Mouse (Mus musculus): ENCODE measurements around the gene Gm20532. TPM values are rescaled to one million over a fixed set of nuclear protein-coding genes. Genes with fewer than 3 reads are reported as not detected.
A peak's percentile ranks its signal among the peaks of the same experiment; 100 is the strongest.

Gene Gm20532
- total and polyA plus RNA-seq, 3 experiments: 0.15 TPM; not detected in 2

DNA sequence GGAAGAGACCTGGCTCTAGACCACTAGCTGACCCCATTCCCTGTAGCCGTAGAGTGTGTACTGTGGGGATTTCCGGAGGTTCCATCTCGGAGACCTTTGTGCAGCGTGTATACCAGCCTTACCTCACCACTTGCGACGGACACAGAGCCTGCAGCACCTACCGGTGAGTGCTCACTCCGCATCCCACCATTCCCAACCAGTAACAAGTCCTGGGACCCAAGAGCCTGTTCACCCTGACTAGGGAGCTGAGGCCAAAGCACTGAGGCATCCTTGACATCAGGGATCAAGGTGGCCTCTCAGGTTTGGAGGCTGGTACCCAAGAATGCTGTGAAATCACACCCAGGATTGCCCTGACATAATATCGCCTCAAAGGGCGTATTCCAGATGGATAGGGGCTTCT is 2.8 kb downstream of the Gm20532 start:
- Histone ChIP-seq H3K4me3 (ENCODE audit: control insufficient read depth in 1 of 2, insufficient read depth in 1 of 2, low read depth in 2 of 2, low read length in 2 of 2) (no peak overlapping the region), H3K27me3 (ENCODE audit: control insufficient read depth in 1 of 2, insufficient read depth in 2 of 2, low read length in 2 of 2) (no peaks in the 10 kb centered on the region), H3K9me3 (replicated peaks; ENCODE audit: insufficient read depth, low read length) (no peaks in the 10 kb centered on the region), H3K79me2 (ENCODE audit: control insufficient read depth, insufficient read depth, low read length, poor library complexity) (no peaks in the 10 kb centered on the region; the same call in 1 of the 2 replicates), H3K9ac (ENCODE audit: control insufficient read depth, low read depth, low read length, poor library complexity, severe bottlenecking) (no peak overlapping the region), H3K4me1 (ENCODE audit: control insufficient read depth in 1 of 2, insufficient read depth in 2 of 2, low read length in 2 of 2) (peaks cover 0 to 12% of the 10 kb centered on the region in 2 experiments; a peak in 2 of 4 replicates), H3K27ac (ENCODE audit: control insufficient read depth, low read depth, low read length) (no peak overlapping the region), H3K36me3 (ENCODE audit: control insufficient read depth in 1 of 2, insufficient read depth in 2 of 2, low read length in 2 of 2) (peaks cover 0 to 9% of the 10 kb centered on the region in 2 experiments; a peak in 2 of 4 replicates)
- TF ChIP-seq MAFK (IDR thresholded peaks at IDR 0.05; ENCODE audit: borderline replicate concordance, low read depth, low read length) (no peak), TAL1 (IDR thresholded peaks at IDR 0.05; ENCODE audit: low read length) (no peak), ZNF384 (IDR thresholded peaks at IDR 0.05; ENCODE audit: low read depth, low read length) (no peak)
- DNase-seq (ENCODE audit: low read depth, low spot score): no peak

DNA sequence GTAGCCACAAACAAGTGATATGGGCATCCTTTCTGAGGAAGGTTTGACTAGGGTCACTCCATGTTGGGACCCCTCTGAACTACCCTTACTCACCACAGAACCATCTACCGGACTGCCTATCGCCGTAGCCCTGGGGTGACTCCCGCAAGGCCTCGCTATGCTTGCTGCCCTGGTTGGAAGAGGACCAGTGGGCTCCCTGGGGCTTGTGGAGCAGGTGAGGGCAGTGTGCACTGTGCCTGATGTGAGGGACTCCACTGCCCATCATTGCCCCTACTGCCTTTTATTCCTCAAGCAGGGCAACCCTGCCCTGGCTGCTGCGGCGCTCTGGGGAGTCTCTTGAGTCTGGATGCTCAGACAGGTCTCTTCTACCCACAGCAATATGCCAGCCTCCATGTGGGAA is 3.8 kb downstream of the Gm20532 start:
- peaks cover 0 to 12% of the 10 kb centered on the region in 2 experiments; a peak in 2 of 4 replicates for H3K4me1 ChIP-seq (ENCODE audit: control insufficient read depth in 1 of 2, insufficient read depth in 2 of 2, low read length in 2 of 2)
- H3K27me3 ChIP-seq (ENCODE audit: control insufficient read depth in 1 of 2, insufficient read depth in 2 of 2, low read length in 2 of 2): no peaks in the 10 kb centered on the region
- no peak overlapping the region for H3K27ac ChIP-seq (ENCODE audit: control insufficient read depth, low read depth, low read length)
- H3K4me3 ChIP-seq (ENCODE audit: control insufficient read depth in 1 of 2, insufficient read depth in 1 of 2, low read depth in 2 of 2, low read length in 2 of 2): no peak overlapping the region
- TF ChIP-seq POLR2A (IDR thresholded peaks at IDR 0.05; ENCODE audit: control insufficient read depth in 1 of 2, insufficient read depth in 1 of 2, low read depth in 1 of 2, low read length in 2 of 2, poor library complexity in 1 of 2): 0 out of 4 replicates have a peak, but pooled peaks of 1 of the 2 experiments have one; percentile 13
- no peak for TF ChIP-seq ETS1 (IDR thresholded peaks at IDR 0.05; ENCODE audit: low read depth, low read length)
- no peaks in the 10 kb centered on the region; the same call in 1 of the 2 replicates for H3K79me2 ChIP-seq (ENCODE audit: control insufficient read depth, insufficient read depth, low read length, poor library complexity)
- no peak overlapping the region for H3K9ac ChIP-seq (ENCODE audit: control insufficient read depth, low read depth, low read length, poor library complexity, severe bottlenecking)
- DNase-seq (ENCODE audit: low read depth, low spot score): no peak
- peaks cover 0 to 9% of the 10 kb centered on the region in 2 experiments; a peak in 2 of 4 replicates for H3K36me3 ChIP-seq (ENCODE audit: control insufficient read depth in 1 of 2, insufficient read depth in 2 of 2, low read length in 2 of 2)
- no peaks in the 10 kb centered on the region for H3K9me3 ChIP-seq (replicated peaks; ENCODE audit: insufficient read depth, low read length)

DNA sequence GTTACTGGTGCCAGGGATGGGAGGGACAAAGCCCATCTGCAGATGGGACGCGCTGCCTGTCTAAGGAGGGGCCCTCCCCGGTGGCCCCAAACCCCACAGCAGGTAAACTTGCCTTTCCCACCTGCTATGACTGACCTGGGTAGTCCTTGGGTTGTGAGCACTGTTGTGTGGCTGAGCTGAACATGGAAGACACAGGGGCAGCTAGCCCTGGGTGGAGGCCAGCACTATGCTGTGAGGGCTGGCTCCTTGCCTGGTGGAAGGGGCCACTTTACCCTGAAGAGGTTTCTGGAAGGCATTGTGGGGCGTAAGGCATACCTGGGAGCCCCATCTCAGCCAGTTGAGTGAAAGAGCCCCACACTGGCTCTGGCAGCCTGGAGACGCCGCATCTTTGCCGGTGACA is 4.5 kb downstream of the Gm20532 start:
- TF ChIP-seq MAZ (IDR thresholded peaks at IDR 0.05; ENCODE audit: low read depth, low read length) (no peak), POLR2A (IDR thresholded peaks at IDR 0.05; ENCODE audit: control insufficient read depth in 1 of 2, insufficient read depth in 1 of 2, low read depth in 1 of 2, low read length in 2 of 2, poor library complexity in 1 of 2) (0 out of 4 replicates have a peak, but pooled peaks have one; percentile 1 to 3), TAL1 (IDR thresholded peaks at IDR 0.05; ENCODE audit: low read length) (no peak)
- no peak for DNase-seq (ENCODE audit: low read depth, low spot score)
- Histone ChIP-seq H3K79me2 (ENCODE audit: control insufficient read depth, insufficient read depth, low read length, poor library complexity) (no peaks in the 10 kb centered on the region; the same call in 1 of the 2 replicates), H3K27me3 (ENCODE audit: control insufficient read depth in 1 of 2, insufficient read depth in 2 of 2, low read length in 2 of 2) (no peaks in the 10 kb centered on the region), H3K4me3 (ENCODE audit: control insufficient read depth in 1 of 2, insufficient read depth in 1 of 2, low read depth in 2 of 2, low read length in 2 of 2) (no peak overlapping the region), H3K4me1 (ENCODE audit: control insufficient read depth in 1 of 2, insufficient read depth in 2 of 2, low read length in 2 of 2) (peaks cover 0 to 12% of the 10 kb centered on the region in 2 experiments; a peak in 2 of 4 replicates), H3K36me3 (ENCODE audit: control insufficient read depth in 1 of 2, insufficient read depth in 2 of 2, low read length in 2 of 2) (peaks cover 0 to 9% of the 10 kb centered on the region in 2 experiments; a peak in 2 of 4 replicates), H3K27ac (ENCODE audit: control insufficient read depth, low read depth, low read length) (no peak overlapping the region), H3K9me3 (replicated peaks; ENCODE audit: insufficient read depth, low read length) (no peaks in the 10 kb centered on the region), H3K9ac (ENCODE audit: control insufficient read depth, low read depth, low read length, poor library complexity, severe bottlenecking) (no peak overlapping the region)

DNA sequence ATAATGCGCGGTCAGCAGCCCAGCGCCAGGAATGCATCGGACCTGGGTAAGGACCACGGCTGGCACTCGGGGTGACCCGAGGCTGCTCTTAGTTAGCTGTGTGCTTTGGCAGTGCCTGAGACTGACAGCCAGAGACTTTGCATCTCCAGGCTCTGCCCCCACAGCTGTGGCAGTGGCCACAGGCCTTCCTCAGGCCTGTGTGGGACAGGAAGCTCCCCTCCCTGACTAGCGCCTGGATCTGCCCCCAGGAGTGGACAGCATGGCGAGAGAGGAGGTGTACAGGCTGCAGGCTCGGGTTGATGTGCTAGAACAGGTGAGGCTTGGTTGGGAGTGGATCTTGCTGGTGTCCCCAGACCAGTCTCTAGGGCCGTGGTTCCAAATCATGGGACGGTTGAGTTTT is 5.0 kb downstream of the Gm20532 start:
- Histone ChIP-seq H3K9me3 (replicated peaks; ENCODE audit: insufficient read depth, low read length) (no peaks in the 10 kb centered on the region), H3K27ac (ENCODE audit: control insufficient read depth, low read depth, low read length) (no peak overlapping the region), H3K4me3 (ENCODE audit: control insufficient read depth in 1 of 2, insufficient read depth in 1 of 2, low read depth in 2 of 2, low read length in 2 of 2) (no peak overlapping the region), H3K4me1 (ENCODE audit: control insufficient read depth in 1 of 2, insufficient read depth in 2 of 2, low read length in 2 of 2) (peaks cover 0 to 8% of the 10 kb centered on the region in 2 experiments; a peak in 2 of 4 replicates), H3K79me2 (ENCODE audit: control insufficient read depth, insufficient read depth, low read length, poor library complexity) (no peaks in the 10 kb centered on the region; the same call in 1 of the 2 replicates), H3K9ac (ENCODE audit: control insufficient read depth, low read depth, low read length, poor library complexity, severe bottlenecking) (no peak overlapping the region), H3K36me3 (ENCODE audit: control insufficient read depth in 1 of 2, insufficient read depth in 2 of 2, low read length in 2 of 2) (peaks cover 0 to 7% of the 10 kb centered on the region in 2 experiments; a peak in 2 of 4 replicates), H3K27me3 (ENCODE audit: control insufficient read depth in 1 of 2, insufficient read depth in 2 of 2, low read length in 2 of 2) (no peaks in the 10 kb centered on the region)
- DNase-seq (ENCODE audit: low read depth, low spot score): no peak
- TF ChIP-seq USF2 (IDR thresholded peaks at IDR 0.05; ENCODE audit: borderline replicate concordance in 1 of 2, insufficient read depth in 1 of 2, low read depth in 1 of 2, low read length in 2 of 2) (no peak), ZNF384 (IDR thresholded peaks at IDR 0.05; ENCODE audit: low read depth, low read length) (no peak), CHD1 (IDR thresholded peaks at IDR 0.05; ENCODE audit: low read depth, low read length) (no peak), MAX (IDR thresholded peaks at IDR 0.05; ENCODE audit: low read length) (no peak), CHD2 (IDR thresholded peaks at IDR 0.05; ENCODE audit: low read length) (no peak), CTCF (IDR thresholded peaks at IDR 0.05 in 2 of 3, conservative IDR thresholded peaks at IDR 0.05 in 1 of 3; ENCODE audit: control insufficient read depth in 1 of 3, insufficient read depth in 1 of 3, low read depth in 2 of 3, low read length in 3 of 3, poor library complexity in 1 of 3, severe bottlenecking in 1 of 3) (no peak), MXI1 (IDR thresholded peaks at IDR 0.05; ENCODE audit: low read depth, low read length) (no peak), POLR2AphosphoS5 (IDR thresholded peaks at IDR 0.05; ENCODE audit: borderline replicate concordance, low read depth, low read length) (no peak), POLR2A (IDR thresholded peaks at IDR 0.05; ENCODE audit: control insufficient read depth in 1 of 2, insufficient read depth in 1 of 2, low read depth in 1 of 2, low read length in 2 of 2, poor library complexity in 1 of 2) (no peak), TCF12 (IDR thresholded peaks at IDR 0.05; ENCODE audit: low read depth, low read length) (no peak), MYB (IDR thresholded peaks at IDR 0.05; ENCODE audit: low read depth, low read length) (no peak), GATA1 (IDR thresholded peaks at IDR 0.05; ENCODE audit: low read depth, low read length) (no peak)
